9 mouse cellular contexts compared by ENCODE assay signal in the genomic region with DNA sequence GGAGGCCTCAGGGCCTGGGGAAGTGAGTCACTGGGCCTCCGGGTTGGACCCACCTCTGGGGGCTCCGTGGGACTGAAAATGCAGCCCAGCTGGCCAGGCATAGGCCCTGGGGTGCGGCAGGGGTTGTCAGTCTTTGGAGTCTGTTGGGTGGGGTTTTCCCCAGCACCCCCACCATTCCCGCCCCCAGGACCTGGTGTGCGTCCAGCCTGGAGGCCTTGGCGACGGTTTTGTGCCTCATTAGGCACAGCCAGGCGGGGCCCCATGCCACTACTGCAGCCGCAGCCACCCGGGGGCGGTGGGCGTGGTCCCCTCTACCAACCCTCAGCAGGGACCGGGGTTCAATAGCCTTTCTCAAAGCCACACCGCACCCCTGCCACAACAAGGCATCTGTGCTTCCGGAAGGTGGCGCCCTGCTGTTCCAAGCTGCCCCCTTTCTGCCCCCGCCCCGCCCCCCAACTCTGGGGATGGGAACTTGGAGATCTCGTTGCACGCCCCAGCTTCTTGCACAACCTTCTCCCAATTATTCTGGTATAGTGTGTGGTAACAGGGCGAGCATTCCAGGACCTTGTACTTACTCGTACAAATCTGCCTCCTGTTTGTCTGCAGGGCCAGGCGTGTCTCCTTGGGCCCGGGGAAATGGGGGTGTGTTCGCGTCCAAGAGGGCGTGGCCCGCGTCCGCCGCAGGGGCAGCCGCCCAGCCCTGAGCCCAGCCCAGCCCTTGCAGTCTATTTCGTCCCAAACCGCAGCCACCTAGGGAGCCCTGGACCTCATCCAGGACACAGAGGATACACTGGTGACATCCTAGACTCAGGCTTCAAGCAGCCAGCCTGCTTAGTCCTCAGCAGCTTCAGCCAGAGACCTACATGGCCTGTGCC. TPM values are rescaled to one million over a fixed set of nuclear protein-coding genes. Genes with fewer than 3 reads are reported as not detected.
DNase-seq lines count a peak whose midpoint lies in the region; ATAC-seq and TF ChIP-seq lines count a peak whose summit lies in the region.
"Had no signal": no experiment of that assay in that cellular context is flagged by ENCODE, and none has a peak within 500 bp of the region (broad histone marks: within the 10 kb centered on the region; RNA-seq: fewer than 3 reads in every experiment).

No protein-coding gene starts in this region.

- H3K9ac ChIP-seq in ES-Bruce4 (ENCODE audit: low read depth, poor library complexity, severe bottlenecking) = no peak overlapping the region
- peak overlapping the region; percentile 54 for H3K9ac ChIP-seq in forebrain, postnatal 0 days

- H3K4me3 ChIP-seq in ES-Bruce4 (ENCODE audit: low read depth, low read length) = peak overlapping the region; percentile 53
- peak overlapping the region; percentile 28 for H3K4me3 ChIP-seq in forebrain, postnatal 0 days (ENCODE audit: low read depth, low read length)
- peak overlapping the region; percentile 54 for H3K4me3 ChIP-seq in hindbrain, embryonic 10.5 days
- H3K4me3 ChIP-seq: erythroblast, embryonic 14.5 days had no signal

- peak; percentile 86 for DNase-seq in adrenal gland, postnatal 14 days
- DNase-seq in forebrain, postnatal 0 days = peak; percentile 56
- peak; percentile 75 for DNase-seq in hindbrain, embryonic 10.5 days (ENCODE audit: low spot score)
- DNase-seq in layer of hippocampus, adult 8-10 months (ENCODE audit: low spot score in 2 of 2) = peak; percentile 46 to 53
- DNase-seq in lung, postnatal 10 days = peak; percentile 91
- peak; percentile 68 for DNase-seq in ovary, postnatal 14 days (ENCODE audit: low spot score)
- peak; percentile 81 for DNase-seq in urinary bladder, postnatal 4 days (ENCODE audit: low spot score in 2 of 2)

- peaks cover 6% of the 10 kb centered on the region for H3K4me1 ChIP-seq in ES-Bruce4 (ENCODE audit: control insufficient read depth, insufficient read depth, low read length)
- H3K4me1 ChIP-seq in forebrain, postnatal 0 days (ENCODE audit: insufficient read depth) = peaks cover 13% of the 10 kb centered on the region; the same call in 1 of the 2 replicates
- peaks cover 19% of the 10 kb centered on the region for H3K4me1 ChIP-seq in hindbrain, embryonic 10.5 days (replicated peaks)

- peak; percentile 10; the same call in 1 of the 2 replicates for TF ChIP-seq EP300 in ES-Bruce4 (IDR thresholded peaks at IDR 0.05; ENCODE audit: insufficient read depth, low read depth, low read length)

- WGBS in forebrain, postnatal 0 days = 2% methylated on average over 34 of the region's 34 CpGs
- under 1% methylated on average over 34 of the region's 34 CpGs for WGBS in hindbrain, embryonic 10.5 days

- TF ChIP-seq CTCF in ES-Bruce4 (IDR thresholded peaks at IDR 0.05; ENCODE audit: low read depth, low read length) = peak; percentile 43
- TF ChIP-seq CTCF in forebrain, postnatal 0 days (IDR thresholded peaks at IDR 0.05; ENCODE audit: low read depth) = peak; percentile 39; the same call in 1 of the 2 replicates

- H3K27me3 ChIP-seq in ES-Bruce4 (ENCODE audit: control insufficient read depth, insufficient read depth, low read length, poor library complexity, severe bottlenecking) = no peaks in the 10 kb centered on the region
- H3K27me3 ChIP-seq in forebrain, postnatal 0 days (ENCODE audit: insufficient read depth, low read length) = no peaks in the 10 kb centered on the region
- peaks cover 3% of the 10 kb centered on the region; the same call in 1 of the 2 replicates for H3K27me3 ChIP-seq in hindbrain, embryonic 10.5 days (ENCODE audit: insufficient read depth, poor library complexity, severe bottlenecking)

- peak overlapping the region; percentile 34 for H3K27ac ChIP-seq in ES-Bruce4 (ENCODE audit: insufficient read depth, low read length)
- peak overlapping the region; percentile 35 for H3K27ac ChIP-seq in forebrain, postnatal 0 days (ENCODE audit: low read depth, low read length)
- peak overlapping the region; percentile 89 for H3K27ac ChIP-seq in hindbrain, embryonic 10.5 days

- H3K9me3 ChIP-seq in ES-Bruce4 (replicated peaks; ENCODE audit: control insufficient read depth, insufficient read depth, low read length, poor library complexity, severe bottlenecking) = no peaks in the 10 kb centered on the region
- no peaks in the 10 kb centered on the region for H3K9me3 ChIP-seq in forebrain, postnatal 0 days (ENCODE audit: low read length)
- no peaks in the 10 kb centered on the region for H3K9me3 ChIP-seq in hindbrain, embryonic 10.5 days

- peak; percentile 85 for ATAC-seq in forebrain, postnatal 0 days

- H3K36me3 ChIP-seq in ES-Bruce4 (ENCODE audit: control insufficient read depth, insufficient read depth, low read length, poor library complexity, severe bottlenecking) = no peaks in the 10 kb centered on the region
- H3K36me3 ChIP-seq in forebrain, postnatal 0 days (ENCODE audit: insufficient read depth) = no peaks in the 10 kb centered on the region
- no peaks in the 10 kb centered on the region for H3K36me3 ChIP-seq in hindbrain, embryonic 10.5 days

- no peak for TF ChIP-seq POLR2A in ES-Bruce4 (IDR thresholded peaks at IDR 0.05; ENCODE audit: insufficient read depth, low read length)

- peak overlapping the region; percentile 55 for H3K4me2 ChIP-seq in forebrain, postnatal 0 days (ENCODE audit: low read depth)

RNA-seq across cellular contexts. Expression of gene Kctd15, which starts 26.1 kb away (rescaled TPM):
- polyA plus RNA-seq in ES-Bruce4 (2011; ENCODE audit: insufficient read depth, insufficient read length, low read depth, missing spikeins) = 23.9 and 33.7 TPM in 2 replicates
- total RNA-seq in adrenal gland, postnatal 14 days (2021) = 14.5 and 20.5 TPM in 2 replicates
- 57.9 and 59.4 TPM in 2 replicates for total RNA-seq in forebrain, postnatal 0 days (2014; rRNA removed)
- 16.7 and 18.3 TPM in 2 replicates for polyA plus RNA-seq in forebrain, postnatal 0 days (2015; fragmentation: Nextera tagmentation; extraction: Ambion mirVana)
- 43.3 and 45.0 TPM in 2 replicates for polyA plus RNA-seq in hindbrain, embryonic 10.5 days (2016; fragmentation: Nextera tagmentation; extraction: Ambion mirVana)
- 10 to 100 TPM; 11.7 to 14.9 (median 12.8) TPM for total RNA-seq in layer of hippocampus, adult 8-10 months (2022)
- polyA plus RNA-seq: erythroblast, embryonic 14.5 days had no signal

Comparison
In these comparisons a context has a peak if more than half of its experiments do, and no peak if none do; other contexts are left out.
1. Peak in every context shown above with its lines: DNase-seq, ATAC-seq, H3K4me3 ChIP-seq and H3K27ac ChIP-seq.
2. H3K27ac ChIP-seq: peak in every context shown above with its lines; median percentile 89 in hindbrain, embryonic 10.5 days; 35 in forebrain, postnatal 0 days; 34 in ES-Bruce4.